Mouse (Mus musculus) small intestine, adult 2 months (tissue): Measurements from ENCODE around the gene Ski.

Experiments
- CTCF ChIP-seq: fragments of 200-500 bp; IDR thresholded peaks from 2 replicates; pipeline ENCODE4 v1.5.1; 2012; ENCODE audit warnings: low read depth, mild to moderate bottlenecking, control low read depth, inconsistent platforms, low read length, moderate library complexity, mixed read lengths; ENCODE audit not compliant: insufficient replicate concordance, insufficient read length; ENCODE audit errors: extremely low read depth
- POLR2A ChIP-seq: fragments of 200-500 bp; IDR thresholded peaks from 2 replicates; pipeline ENCODE4 v1.6.1; 2012; ENCODE audit warnings: low read depth, mild to moderate bottlenecking, control low read depth, inconsistent platforms, low read length, moderate library complexity

DNA sequence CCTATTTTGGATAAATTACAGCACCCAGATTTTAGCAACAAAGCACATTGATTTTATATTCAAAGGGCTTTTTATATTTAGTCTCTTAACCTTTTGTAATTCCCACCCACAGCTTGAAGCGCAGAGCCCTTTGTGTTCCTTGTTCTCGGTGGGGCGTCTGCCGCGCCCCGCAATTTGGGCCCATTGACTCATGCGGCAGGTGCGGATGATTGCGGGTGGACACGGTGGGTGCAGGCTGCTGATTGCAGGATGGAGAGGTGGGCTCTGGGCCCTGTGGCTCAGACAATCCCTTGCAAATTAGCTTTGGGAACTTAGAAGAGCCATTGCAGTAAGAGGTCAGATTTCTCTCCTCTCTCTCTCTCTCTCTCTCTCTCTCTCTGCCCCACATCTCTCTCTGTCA lies 104.1 kb downstream of the Ski start:
- TF ChIP-seq POLR2A (no peak), CTCF (no peak)
